Mouse (Mus musculus): Measurements from ENCODE around the gene Slc30a6. TPM values are rescaled to one million over a fixed set of nuclear protein-coding genes. Genes with fewer than 3 reads are reported as not detected.

Gene Slc30a6
- polyA plus RNA-seq, 1 experiment, result 0.14 TPM

DNA sequence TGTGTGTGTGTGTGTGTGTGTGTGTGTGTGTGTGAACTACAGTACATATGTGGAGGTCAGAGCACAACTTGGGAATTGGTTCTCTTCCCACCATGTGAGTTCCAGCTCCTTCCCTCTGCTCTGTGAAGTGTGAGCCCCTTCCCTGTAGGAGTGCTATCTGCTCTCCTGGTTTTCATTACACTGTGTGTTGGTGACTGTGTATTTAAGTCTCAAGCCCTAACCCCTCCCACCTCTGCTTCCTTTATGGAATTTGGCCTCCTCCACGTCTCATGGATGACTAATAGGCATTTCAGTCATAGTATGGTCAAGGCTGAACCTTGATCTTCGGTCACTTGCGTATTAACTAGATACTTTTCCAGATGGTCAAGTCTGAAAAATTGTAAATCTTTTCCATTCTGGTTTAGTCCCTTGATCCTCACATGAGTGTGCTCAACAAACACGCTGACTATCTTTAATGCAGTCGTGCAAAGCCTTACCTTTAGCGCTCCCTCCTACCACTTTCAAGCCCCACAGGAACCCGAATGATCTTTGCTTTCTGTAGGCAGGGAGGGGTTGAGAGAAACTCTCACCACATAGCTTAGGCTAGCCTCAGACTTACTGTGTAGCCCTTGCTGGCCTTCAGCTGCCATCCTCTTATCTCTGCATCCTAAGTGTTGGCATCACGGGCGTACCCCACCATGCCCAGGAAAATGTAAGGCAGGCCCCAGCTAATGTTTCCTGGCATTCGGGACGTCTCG lies 7.2 kb downstream of the Slc30a6 start:
- Histone ChIP-seq H3K4me3 (replicated peaks) (no peak overlapping the region), H3K36me3 (ENCODE audit: control insufficient read depth) (peaks cover 52% of the 10 kb centered on the region), H3K27me3 (ENCODE audit: control insufficient read depth) (no peaks in the 10 kb centered on the region), H3K4me1 (ENCODE audit: control insufficient read depth) (no peaks in the 10 kb centered on the region), H3K9me3 (ENCODE audit: control insufficient read depth, low read length) (no peaks in the 10 kb centered on the region)
- TF ChIP-seq TAL1 (IDR thresholded peaks at IDR 0.05; ENCODE audit: low read length) (no peak), GATA1 (IDR thresholded peaks at IDR 0.05; ENCODE audit: low read length) (no peak)

DNA sequence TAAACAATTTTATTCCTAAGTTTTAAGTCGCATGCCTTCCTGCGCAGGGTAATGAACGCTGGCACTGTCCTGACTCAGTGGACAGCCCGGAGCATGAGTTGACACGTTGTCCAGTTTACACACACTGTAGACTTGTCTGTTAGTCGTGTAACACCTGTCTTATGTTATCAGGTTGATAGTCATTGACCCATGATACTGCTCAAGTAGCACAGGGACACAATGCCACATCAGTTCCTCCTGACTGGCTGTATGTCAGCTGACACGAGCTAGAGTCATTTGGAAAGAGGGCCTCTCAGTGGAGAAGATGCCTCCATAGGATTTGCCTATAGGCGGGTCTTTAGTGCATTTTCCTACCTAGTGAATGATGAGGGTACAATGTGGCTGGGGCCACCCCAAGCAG lies 11.1 kb downstream of the Slc30a6 start:
- no peaks in the 10 kb centered on the region for H3K9me3 ChIP-seq (ENCODE audit: control insufficient read depth, low read length)
- no peak overlapping the region for H3K4me3 ChIP-seq (replicated peaks)
- no peaks in the 10 kb centered on the region for H3K27me3 ChIP-seq (ENCODE audit: control insufficient read depth)
- TF ChIP-seq GATA1 (IDR thresholded peaks at IDR 0.05; ENCODE audit: low read length) (no peak), TAL1 (IDR thresholded peaks at IDR 0.05; ENCODE audit: low read length) (no peak)
- peaks cover 65% of the 10 kb centered on the region for H3K36me3 ChIP-seq (ENCODE audit: control insufficient read depth)
- H3K4me1 ChIP-seq (ENCODE audit: control insufficient read depth), result no peaks in the 10 kb centered on the region

DNA sequence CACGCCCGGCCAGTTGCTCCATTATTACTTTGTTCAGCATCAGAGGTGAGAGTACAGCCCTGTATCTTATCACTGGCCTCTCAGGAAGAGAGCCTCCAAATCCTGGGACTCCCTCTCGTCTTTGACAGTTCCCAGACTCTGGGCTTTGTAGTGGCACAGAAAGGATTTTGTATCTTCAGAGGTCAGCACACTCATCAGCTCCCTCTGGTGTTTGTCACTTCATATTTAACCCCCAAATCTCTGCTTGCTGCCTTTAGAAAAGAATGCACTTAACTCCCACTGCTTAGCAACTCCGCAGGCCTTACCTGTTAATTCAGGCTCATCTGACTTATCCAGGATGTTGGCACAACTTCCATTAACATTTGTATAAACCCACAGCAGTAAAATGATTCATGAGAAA lies 14.3 kb downstream of the Slc30a6 start:
- peaks cover 61% of the 10 kb centered on the region for H3K36me3 ChIP-seq (ENCODE audit: control insufficient read depth)
- TF ChIP-seq GATA1 (IDR thresholded peaks at IDR 0.05; ENCODE audit: low read length) (no peak), TAL1 (IDR thresholded peaks at IDR 0.05; ENCODE audit: low read length) (no peak)
- H3K4me3 ChIP-seq (replicated peaks), result no peak overlapping the region
- H3K4me1 ChIP-seq (ENCODE audit: control insufficient read depth), result peaks cover 2% of the 10 kb centered on the region; the same call in 1 of the 2 replicates
- H3K9me3 ChIP-seq (ENCODE audit: control insufficient read depth, low read length), result no peaks in the 10 kb centered on the region
- H3K27me3 ChIP-seq (ENCODE audit: control insufficient read depth), result no peaks in the 10 kb centered on the region

DNA sequence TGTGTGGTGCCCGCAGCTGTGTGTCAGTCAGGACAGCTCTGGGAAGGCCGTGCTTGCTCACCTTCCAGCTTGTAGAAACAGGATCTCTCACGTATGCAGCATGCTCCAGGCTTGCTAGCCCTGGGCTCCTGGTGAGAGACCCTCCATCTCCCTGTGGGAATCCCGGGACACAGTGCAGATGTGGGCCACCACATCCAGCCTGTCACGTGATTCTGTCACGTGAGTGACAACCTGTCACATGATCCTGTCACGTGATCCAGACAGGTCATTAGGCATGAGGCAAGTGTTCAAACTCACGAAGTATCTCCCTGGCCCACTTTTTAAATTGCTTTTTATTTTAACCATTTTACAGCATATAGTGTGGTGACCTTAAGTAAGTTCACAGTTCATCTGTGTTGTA lies 17.9 kb downstream of the Slc30a6 start:
- H3K27me3 ChIP-seq (ENCODE audit: control insufficient read depth), result no peaks in the 10 kb centered on the region
- TF ChIP-seq GATA1 (IDR thresholded peaks at IDR 0.05; ENCODE audit: low read length), result no peak
- no peak for TF ChIP-seq TAL1 (IDR thresholded peaks at IDR 0.05; ENCODE audit: low read length)
- no peak overlapping the region for H3K4me3 ChIP-seq (replicated peaks)
- no peaks in the 10 kb centered on the region for H3K9me3 ChIP-seq (ENCODE audit: control insufficient read depth, low read length)
- peaks cover 64% of the 10 kb centered on the region for H3K36me3 ChIP-seq (ENCODE audit: control insufficient read depth)
- peaks cover 2% of the 10 kb centered on the region; the same call in 1 of the 2 replicates for H3K4me1 ChIP-seq (ENCODE audit: control insufficient read depth)

DNA sequence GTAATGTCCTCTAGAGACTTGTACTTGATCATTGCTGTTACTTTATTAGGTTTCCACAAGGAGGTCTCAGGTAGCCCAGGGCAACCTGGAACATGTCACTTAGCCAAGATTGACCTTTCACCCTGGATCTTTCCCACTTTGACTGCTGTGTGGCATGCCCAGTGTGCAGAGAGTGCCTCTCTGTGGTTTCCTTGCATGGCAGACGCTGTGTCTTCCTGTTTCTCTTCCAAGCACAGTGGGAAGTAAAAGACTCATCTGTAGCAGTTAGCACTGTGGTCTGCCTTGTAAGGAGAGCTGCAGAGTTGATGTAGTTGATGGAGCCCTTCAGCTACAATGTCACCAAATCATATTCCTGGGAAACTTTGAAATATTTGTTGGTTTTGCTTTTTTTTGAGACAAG lies 19.3 kb downstream of the Slc30a6 start:
- Histone ChIP-seq H3K36me3 (ENCODE audit: control insufficient read depth) (peaks cover 71% of the 10 kb centered on the region), H3K9me3 (ENCODE audit: control insufficient read depth, low read length) (no peaks in the 10 kb centered on the region), H3K27me3 (ENCODE audit: control insufficient read depth) (no peaks in the 10 kb centered on the region), H3K4me3 (replicated peaks) (no peak overlapping the region), H3K4me1 (ENCODE audit: control insufficient read depth) (peaks cover 2% of the 10 kb centered on the region; the same call in 1 of the 2 replicates)
- no peak for TF ChIP-seq GATA1 (IDR thresholded peaks at IDR 0.05; ENCODE audit: low read length)
- no peak for TF ChIP-seq TAL1 (IDR thresholded peaks at IDR 0.05; ENCODE audit: low read length)

DNA sequence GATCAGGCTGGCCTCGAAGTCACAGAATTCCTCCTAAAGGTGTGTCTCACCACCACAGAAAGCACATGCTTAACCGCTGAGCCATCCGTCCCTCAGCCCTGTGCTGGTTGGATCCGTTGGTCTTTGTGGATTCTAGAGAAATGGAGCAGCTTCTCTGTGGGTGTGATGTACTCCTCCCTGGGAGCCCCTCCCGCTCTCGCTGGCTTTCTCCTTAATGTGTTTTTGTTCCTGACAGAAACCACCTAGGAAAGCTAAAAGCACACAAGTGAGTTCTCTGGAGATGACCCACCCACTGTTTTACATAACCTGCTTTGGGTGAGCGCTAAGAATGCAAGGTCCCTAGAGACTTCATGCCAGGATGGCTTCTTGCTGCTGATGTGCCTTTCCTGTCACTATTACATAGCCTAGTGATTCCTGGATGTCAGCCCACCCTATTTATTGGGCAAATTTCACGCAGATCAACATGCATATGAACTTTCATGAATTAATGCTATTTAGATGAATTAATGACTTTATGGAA lies 21.5 kb downstream of the Slc30a6 start:
- Histone ChIP-seq H3K4me3 (replicated peaks) (no peak overlapping the region), H3K4me1 (ENCODE audit: control insufficient read depth) (peaks cover 2% of the 10 kb centered on the region; the same call in 1 of the 2 replicates), H3K36me3 (ENCODE audit: control insufficient read depth) (peaks cover 70% of the 10 kb centered on the region), H3K9me3 (ENCODE audit: control insufficient read depth, low read length) (no peaks in the 10 kb centered on the region), H3K27me3 (ENCODE audit: control insufficient read depth) (no peaks in the 10 kb centered on the region)
- no peak for TF ChIP-seq TAL1 (IDR thresholded peaks at IDR 0.05; ENCODE audit: low read length)
- TF ChIP-seq GATA1 (IDR thresholded peaks at IDR 0.05; ENCODE audit: low read length), result no peak

DNA sequence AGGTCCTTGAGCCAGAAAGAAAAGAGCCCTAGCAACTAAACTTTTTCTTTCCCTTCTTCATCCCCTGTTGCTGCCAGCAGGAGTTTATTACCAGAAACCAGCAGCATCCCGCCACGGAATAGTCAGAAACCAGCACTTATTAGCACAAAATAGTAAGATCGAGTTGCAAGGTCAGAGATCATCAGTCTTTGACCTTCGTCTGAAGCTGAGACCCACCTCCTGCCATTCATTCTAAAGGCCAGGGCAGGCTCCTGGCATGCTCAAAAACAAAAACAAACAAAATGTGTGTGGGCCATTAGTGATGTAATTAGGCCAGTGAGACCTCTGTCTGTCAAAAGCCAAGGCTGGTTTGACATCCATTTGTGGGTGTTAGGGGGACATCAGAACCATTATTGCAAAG lies 22.8 kb downstream of the Slc30a6 start:
- Histone ChIP-seq H3K27me3 (ENCODE audit: control insufficient read depth) (no peaks in the 10 kb centered on the region), H3K4me3 (replicated peaks) (no peak overlapping the region), H3K36me3 (ENCODE audit: control insufficient read depth) (peaks cover 68% of the 10 kb centered on the region), H3K9me3 (ENCODE audit: control insufficient read depth, low read length) (no peaks in the 10 kb centered on the region), H3K4me1 (ENCODE audit: control insufficient read depth) (peaks cover 2% of the 10 kb centered on the region; the same call in 1 of the 2 replicates)
- no peak for TF ChIP-seq GATA1 (IDR thresholded peaks at IDR 0.05; ENCODE audit: low read length)
- TF ChIP-seq TAL1 (IDR thresholded peaks at IDR 0.05; ENCODE audit: low read length), result no peak

DNA sequence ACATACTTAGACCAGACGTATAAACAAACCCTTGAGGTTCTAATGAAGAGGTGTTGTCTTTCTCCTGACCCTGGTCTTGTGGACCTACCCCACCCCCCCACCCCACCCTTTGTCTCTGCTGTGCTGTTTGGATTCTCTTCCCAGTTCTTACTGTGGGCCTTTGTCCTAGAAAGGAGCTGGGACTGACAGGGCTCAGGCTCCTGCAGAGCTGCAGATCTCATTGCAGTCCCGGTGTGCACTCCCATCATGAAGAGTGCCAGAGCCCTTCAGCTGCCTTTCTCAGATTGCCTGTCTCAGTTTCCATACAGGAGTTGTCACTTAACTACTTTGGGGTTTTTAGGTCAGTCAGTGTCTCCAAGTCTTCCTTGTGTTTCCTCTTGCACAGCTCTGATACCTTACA lies 25.2 kb downstream of the Slc30a6 start:
- H3K36me3 ChIP-seq (ENCODE audit: control insufficient read depth), result peaks cover 64% of the 10 kb centered on the region
- no peaks in the 10 kb centered on the region for H3K4me1 ChIP-seq (ENCODE audit: control insufficient read depth)
- H3K9me3 ChIP-seq (ENCODE audit: control insufficient read depth, low read length), result no peaks in the 10 kb centered on the region
- TF ChIP-seq TAL1 (IDR thresholded peaks at IDR 0.05; ENCODE audit: low read length) (no peak), GATA1 (IDR thresholded peaks at IDR 0.05; ENCODE audit: low read length) (no peak)
- H3K27me3 ChIP-seq (ENCODE audit: control insufficient read depth), result no peaks in the 10 kb centered on the region
- no peak overlapping the region for H3K4me3 ChIP-seq (replicated peaks)

DNA sequence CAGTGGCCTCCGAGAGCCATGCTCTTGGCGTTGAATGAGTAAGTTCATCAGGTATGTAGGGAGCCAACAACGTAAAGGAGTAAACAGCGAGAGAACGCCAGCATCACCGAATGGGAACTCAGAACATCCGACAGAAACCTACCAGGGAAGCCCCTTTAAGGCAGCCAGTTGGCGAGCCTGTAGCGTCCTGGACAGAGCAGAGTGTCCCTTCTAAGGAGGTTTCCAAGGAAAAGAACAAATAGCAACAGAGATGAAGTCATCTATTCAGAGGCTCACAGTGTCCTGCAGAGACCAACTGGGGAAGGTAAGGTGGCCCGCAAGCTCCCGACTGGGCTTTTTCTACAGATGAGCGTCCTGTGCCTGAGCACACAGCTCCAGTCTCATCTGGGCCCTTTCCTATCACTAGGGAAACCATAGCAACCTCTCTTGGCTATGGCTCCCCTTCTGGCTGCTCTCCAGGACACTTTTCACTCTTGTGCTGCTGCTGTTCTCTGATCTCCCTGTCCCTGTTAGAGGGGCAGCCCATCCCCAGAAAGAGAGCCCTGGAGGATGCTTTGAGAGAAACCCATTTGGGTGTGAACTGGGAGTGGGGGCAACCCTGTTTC lies 29.1 kb downstream of the Slc30a6 start:
- no peaks in the 10 kb centered on the region for H3K4me1 ChIP-seq (ENCODE audit: control insufficient read depth)
- H3K9me3 ChIP-seq (ENCODE audit: control insufficient read depth, low read length), result no peaks in the 10 kb centered on the region
- no peak for TF ChIP-seq TAL1 (IDR thresholded peaks at IDR 0.05; ENCODE audit: low read length)
- TF ChIP-seq GATA1 (IDR thresholded peaks at IDR 0.05; ENCODE audit: low read length), result no peak
- peaks cover 51% of the 10 kb centered on the region for H3K36me3 ChIP-seq (ENCODE audit: control insufficient read depth)
- no peak overlapping the region for H3K4me3 ChIP-seq (replicated peaks)
- no peaks in the 10 kb centered on the region for H3K27me3 ChIP-seq (ENCODE audit: control insufficient read depth)

Data from erythroblast, embryonic 14.5 days (primary cell).